Mouse (Mus musculus) neural tube, embryonic 14.5 days (tissue): ENCODE measurements at regions not wholly inside any gene's neighbourhood (a gene's known extent, or its start where the extent isn't known, plus 50 kb on each side); places are given as distances from the start of the nearest gene placed in this dataset.

Source experiments
- ATAC-seq: fragments of 200-750 bp; cut with Nextera tagmentation; 2 replicates; pipeline ENCODE4 v1.8.0; 2017; ENCODE audit warnings: low read depth, mild to moderate bottlenecking, moderate TSS enrichment, moderate library complexity
- H3K27ac ChIP-seq: fragments of 300-500 bp; sonication (generic); 2 replicates; pipeline ENCODE4 v1.5.1; 2014; ENCODE audit warnings: low read depth, mild to moderate bottlenecking, control low read depth, low read length, moderate library complexity, mixed read lengths
- H3K27me3 ChIP-seq: fragments of 300-500 bp; sonication (generic); 2 replicates; pipeline ENCODE4 v1.6.1; 2014; ENCODE audit warnings: low read length; ENCODE audit not compliant: control insufficient read depth, insufficient read depth
- H3K36me3 ChIP-seq: fragments of 300-500 bp; sonication (generic); 2 replicates; pipeline ENCODE4 v1.6.1; 2014; ENCODE audit warnings: low read length, mixed read lengths; ENCODE audit not compliant: control insufficient read depth, insufficient read depth
- H3K4me1 ChIP-seq: fragments of 300-500 bp; sonication (generic); 2 replicates; pipeline ENCODE4 v1.6.1; 2014; ENCODE audit warnings: low read length; ENCODE audit not compliant: control insufficient read depth, insufficient read depth
- H3K4me2 ChIP-seq: fragments of 300-500 bp; sonication (generic); 2 replicates; pipeline ENCODE4 v1.6.1; 2014; ENCODE audit warnings: mild to moderate bottlenecking, low read depth, low read length, control low read depth
- H3K4me3 ChIP-seq: fragments of 300-500 bp; sonication (generic); 2 replicates; pipeline ENCODE4 v1.5.1; 2014; ENCODE audit warnings: low read depth, low read length, control low read depth, mixed read lengths
- H3K9ac ChIP-seq: fragments of 300-500 bp; sonication (generic); replicated peaks from 2 replicates; pipeline ENCODE4 v1.6.1; 2014; ENCODE audit warnings: low read depth, mild to moderate bottlenecking, control low read depth, low read length, mixed read lengths
- H3K9me3 ChIP-seq: fragments of 300-500 bp; sonication (generic); 2 replicates; pipeline ENCODE4 v1.6.1; 2016; ENCODE audit warnings: low read length; ENCODE audit not compliant: control insufficient read depth
- WGBS: fragments of 180-500 bp; shearing (Covaris S2); extraction: QIAGEN DNeasy Blood & Tissue Kit; methylation state at CpG from one replicate; pipeline ENCODE4 v1.1.7; 2014; 5-methylcytosine and 5-hydroxymethylcytosine counted together

- 73% methylated on average over 3 of the region's 3 CpGs for WGBS
- Histone ChIP-seq H3K4me2 (no peak overlapping the region), H3K9ac (no peak overlapping the region), H3K36me3 (no peaks in the 10 kb centered on the region), H3K9me3 (no peaks in the 10 kb centered on the region), H3K4me3 (no peak overlapping the region), H3K4me1 (0 out of 2 replicates have a peak, but pooled peaks cover 3% of the 10 kb centered on the region), H3K27ac (no peak overlapping the region), H3K27me3 (no peaks in the 10 kb centered on the region)
- no peak for ATAC-seq
Measured at GRCm38 (mm10) chr1:35588939-35589338, 479.3 kb upstream of the Hs6st1 start.

- H3K4me3 ChIP-seq = no peak overlapping the region
- ATAC-seq = no peak
- no peaks in the 10 kb centered on the region for H3K27me3 ChIP-seq
- H3K27ac ChIP-seq = no peak overlapping the region
- H3K9ac ChIP-seq = no peak overlapping the region
- H3K9me3 ChIP-seq = no peaks in the 10 kb centered on the region
- no peaks in the 10 kb centered on the region for H3K36me3 ChIP-seq
- no peak overlapping the region for H3K4me2 ChIP-seq
- H3K4me1 ChIP-seq = no peaks in the 10 kb centered on the region
- 97% methylated on average over 3 of the region's 3 CpGs for WGBS
Measured at GRCm38 (mm10) chr1:35600847-35601246, 467.4 kb upstream of the Hs6st1 start.

- H3K36me3 ChIP-seq = no peaks in the 10 kb centered on the region
- H3K4me1 ChIP-seq = no peaks in the 10 kb centered on the region
- no peak overlapping the region for H3K4me2 ChIP-seq
- no peak overlapping the region for H3K9ac ChIP-seq
- H3K4me3 ChIP-seq = no peak overlapping the region
- H3K9me3 ChIP-seq = no peaks in the 10 kb centered on the region
- ATAC-seq = no peak
- H3K27ac ChIP-seq = no peak overlapping the region
- no peaks in the 10 kb centered on the region for H3K27me3 ChIP-seq
- 88% methylated on average over 3 of the region's 3 CpGs for WGBS
Measured at GRCm38 (mm10) chr1:35615131-35615530, 453.1 kb upstream of the Hs6st1 start.

- H3K27ac ChIP-seq = no peak overlapping the region
- ATAC-seq = no peak
- 90% methylated on average over 4 of the region's 4 CpGs for WGBS
Measured at GRCm38 (mm10) chr1:35619476-35619875, 448.7 kb upstream of the Hs6st1 start.

GRCm38 (mm10) chr1:35642595-35642994, 425.6 kb upstream of the Hs6st1 start:
- no peaks in the 10 kb centered on the region for H3K36me3 ChIP-seq
- 18% methylated on average over 7 of the region's 7 CpGs for WGBS
- no peak overlapping the region for H3K4me3 ChIP-seq
- H3K4me1 ChIP-seq = no peaks in the 10 kb centered on the region
- H3K9me3 ChIP-seq = no peaks in the 10 kb centered on the region
- no peaks in the 10 kb centered on the region for H3K27me3 ChIP-seq
- peak; percentile 74; the same call in 1 of the 2 replicates for ATAC-seq
- no peak overlapping the region for H3K4me2 ChIP-seq
- H3K27ac ChIP-seq = no peak overlapping the region
- H3K9ac ChIP-seq = no peak overlapping the region

More at GRCm38 (mm10) chr1:35619476-35619875, 448.7 kb upstream of the Hs6st1 start:
- Histone ChIP-seq H3K4me3 (no peak overlapping the region), H3K9ac (no peak overlapping the region), H3K9me3 (no peaks in the 10 kb centered on the region), H3K4me1 (no peaks in the 10 kb centered on the region), H3K36me3 (no peaks in the 10 kb centered on the region), H3K4me2 (no peak overlapping the region), H3K27me3 (no peaks in the 10 kb centered on the region)

- Histone ChIP-seq H3K27ac (peak overlapping the region; percentile 12; the same call in 1 of the 2 replicates), H3K27me3 (no peaks in the 10 kb centered on the region), H3K36me3 (no peaks in the 10 kb centered on the region), H3K9ac (no peak overlapping the region), H3K4me3 (no peak overlapping the region), H3K4me1 (0 out of 2 replicates have a peak, but pooled peaks cover 3% of the 10 kb centered on the region), H3K9me3 (no peaks in the 10 kb centered on the region), H3K4me2 (no peak overlapping the region)
- 49% methylated on average over 13 of the region's 13 CpGs for WGBS
- peak; percentile 51; the same call in 1 of the 2 replicates for ATAC-seq
Measured at GRCm38 (mm10) chr1:35653119-35653956, 414.9 kb upstream of the Hs6st1 start.

GRCm38 (mm10) chr1:35663006-35663405, 405.2 kb upstream of the Hs6st1 start:
- Histone ChIP-seq H3K9me3 (no peaks in the 10 kb centered on the region), H3K4me1 (no peaks in the 10 kb centered on the region), H3K27ac (no peak overlapping the region), H3K36me3 (no peaks in the 10 kb centered on the region), H3K27me3 (no peaks in the 10 kb centered on the region), H3K9ac (no peak overlapping the region), H3K4me3 (no peak overlapping the region), H3K4me2 (no peak overlapping the region)
- WGBS = 91% methylated on average over 4 of the region's 4 CpGs
- no peak for ATAC-seq

GRCm38 (mm10) chr1:35673524-35673923, 394.7 kb upstream of the Hs6st1 start:
- Histone ChIP-seq H3K36me3 (no peaks in the 10 kb centered on the region), H3K4me1 (no peaks in the 10 kb centered on the region), H3K27ac (no peak overlapping the region), H3K9me3 (no peaks in the 10 kb centered on the region), H3K9ac (no peak overlapping the region), H3K4me2 (no peak overlapping the region), H3K4me3 (no peak overlapping the region), H3K27me3 (no peaks in the 10 kb centered on the region)
- 80% methylated on average over 4 of the region's 4 CpGs for WGBS
- no peak for ATAC-seq

GRCm38 (mm10) chr1:35673992-35674391, 394.2 kb upstream of the Hs6st1 start:
- Histone ChIP-seq H3K36me3 (no peaks in the 10 kb centered on the region), H3K4me3 (no peak overlapping the region), H3K27ac (no peak overlapping the region), H3K27me3 (no peaks in the 10 kb centered on the region), H3K4me2 (no peak overlapping the region), H3K4me1 (no peaks in the 10 kb centered on the region), H3K9me3 (no peaks in the 10 kb centered on the region), H3K9ac (no peak overlapping the region)
- 78% methylated on average over 1 of the region's 1 CpGs for WGBS
- no peak for ATAC-seq
